Mouse (Mus musculus): Measurements from ENCODE around the gene C8g. TPM values are rescaled to one million over a fixed set of nuclear protein-coding genes. Genes with fewer than 3 reads are reported as not detected.

C8g gene
- polyA plus RNA-seq, 1 experiment from 2014 or later: 17.4 TPM

DNA sequence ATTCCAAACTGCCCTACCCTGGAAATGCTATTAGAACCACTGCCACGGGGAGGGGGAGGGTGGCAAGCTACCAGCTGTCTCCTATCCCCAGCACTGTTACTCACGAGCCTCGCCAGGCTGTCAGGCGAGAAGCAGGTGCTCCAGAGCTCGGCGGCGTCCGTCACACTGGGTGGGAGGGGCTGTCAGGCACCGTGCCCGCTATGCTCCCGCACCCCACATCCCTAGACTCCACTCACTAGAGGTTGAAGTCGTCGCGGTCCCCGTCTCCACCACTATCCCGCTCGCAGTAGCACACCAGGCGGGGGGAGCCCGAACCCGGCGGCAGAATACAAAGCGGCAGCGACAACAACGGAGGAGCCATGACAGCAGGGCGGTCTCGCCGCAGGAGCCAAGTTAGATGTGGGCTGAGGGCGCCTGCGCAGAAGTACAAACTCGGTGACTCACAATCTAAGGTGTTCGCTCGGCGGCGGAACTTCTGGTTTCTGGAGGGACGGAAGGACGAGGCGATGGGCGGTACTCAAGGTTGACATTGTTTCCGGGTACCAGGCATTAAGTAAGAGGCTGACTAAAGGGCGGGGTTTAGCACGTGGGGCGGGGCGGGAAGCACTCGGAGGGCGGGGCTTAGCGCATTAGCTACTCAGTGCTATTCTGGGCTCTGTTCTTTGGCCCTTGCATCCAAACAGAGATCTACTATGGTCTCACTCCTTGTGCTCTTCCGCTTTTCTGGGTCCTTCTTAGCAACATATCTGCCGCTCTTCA lies 40.8 kb downstream of the C8g start, which contains the start of gene Paxx:
Gene Paxx (minus strand): TSS at position 544 of the 759 bp plus-strand sequence.
- Histone ChIP-seq H3K4me1 (peaks cover 46% of the 10 kb centered on the region), H3K9ac (peak within 1 kb of the TSS; percentile 84), H3K36me3 (peaks cover 6% of the 10 kb centered on the region; the same call in 1 of the 2 replicates), H3K9me3 (replicated peaks) (no peaks in the 10 kb centered on the region), H3K27me3 (replicated peaks) (no peaks in the 10 kb centered on the region), H3K4me3 (peak within 1 kb of the TSS; percentile 79), H3K4me2 (peak within 1 kb of the TSS; percentile 96), H3K27ac (peak within 1 kb of the TSS; percentile 90)
- peak; percentile 87 for ATAC-seq
- under 1% methylated on average over 48 of the region's 48 CpGs for WGBS (ENCODE audit: insufficient replicate concordance)

DNA sequence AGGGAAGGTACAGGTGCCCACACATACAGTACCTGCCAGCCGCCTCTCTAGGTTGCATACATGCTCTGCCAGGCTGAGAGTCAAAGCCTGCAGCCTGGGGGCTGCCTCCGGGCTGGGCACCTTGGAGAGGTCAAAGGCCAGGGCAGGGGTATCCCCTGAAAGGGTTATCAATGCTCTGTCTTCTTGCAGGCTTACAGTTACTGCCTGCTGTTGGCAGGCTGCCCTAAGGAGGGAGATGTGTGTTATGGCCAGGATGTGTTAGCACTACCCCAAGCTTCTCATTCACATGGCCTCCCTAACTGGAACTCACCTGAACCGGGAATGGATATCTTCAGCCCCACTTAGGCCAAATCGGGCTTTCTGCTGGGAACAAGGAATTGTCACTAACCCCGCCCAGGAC lies 41.4 kb downstream of the C8g start:
- H3K4me3 ChIP-seq: peak overlapping the region; percentile 79
- H3K4me2 ChIP-seq: peak overlapping the region; percentile 96
- 28% methylated on average over 5 of the region's 5 CpGs for WGBS (ENCODE audit: insufficient replicate concordance)
- ATAC-seq: no peak
- peaks cover 6% of the 10 kb centered on the region; the same call in 1 of the 2 replicates for H3K36me3 ChIP-seq
- H3K27me3 ChIP-seq (replicated peaks): no peaks in the 10 kb centered on the region
- peaks cover 40% of the 10 kb centered on the region for H3K4me1 ChIP-seq
- H3K9ac ChIP-seq: peak overlapping the region; percentile 84
- no peaks in the 10 kb centered on the region for H3K9me3 ChIP-seq (replicated peaks)
- H3K27ac ChIP-seq: peak overlapping the region; percentile 90

DNA sequence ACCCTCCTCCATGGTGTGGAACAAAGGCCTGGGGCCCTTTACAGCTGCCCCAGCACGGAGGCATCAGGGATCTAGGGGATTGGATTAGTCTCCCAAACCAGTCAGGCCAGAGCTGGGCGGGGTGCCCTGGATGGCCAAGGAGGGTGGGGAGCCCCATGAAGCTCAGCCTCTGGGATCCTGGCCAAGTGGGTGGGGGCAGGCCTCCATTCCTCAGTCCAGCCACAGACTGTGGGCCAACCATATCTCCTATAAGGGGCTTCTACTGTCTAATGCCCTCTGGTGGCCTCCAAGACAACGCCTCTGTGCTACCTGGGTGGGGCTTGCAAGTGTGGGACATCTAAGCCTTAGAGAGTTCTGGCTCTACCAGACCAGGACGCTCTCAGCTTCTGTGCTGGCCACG lies 42.6 kb downstream of the C8g start:
- no peak overlapping the region for H3K9ac ChIP-seq
- ATAC-seq: no peak
- H3K4me2 ChIP-seq: no peak overlapping the region

DNA sequence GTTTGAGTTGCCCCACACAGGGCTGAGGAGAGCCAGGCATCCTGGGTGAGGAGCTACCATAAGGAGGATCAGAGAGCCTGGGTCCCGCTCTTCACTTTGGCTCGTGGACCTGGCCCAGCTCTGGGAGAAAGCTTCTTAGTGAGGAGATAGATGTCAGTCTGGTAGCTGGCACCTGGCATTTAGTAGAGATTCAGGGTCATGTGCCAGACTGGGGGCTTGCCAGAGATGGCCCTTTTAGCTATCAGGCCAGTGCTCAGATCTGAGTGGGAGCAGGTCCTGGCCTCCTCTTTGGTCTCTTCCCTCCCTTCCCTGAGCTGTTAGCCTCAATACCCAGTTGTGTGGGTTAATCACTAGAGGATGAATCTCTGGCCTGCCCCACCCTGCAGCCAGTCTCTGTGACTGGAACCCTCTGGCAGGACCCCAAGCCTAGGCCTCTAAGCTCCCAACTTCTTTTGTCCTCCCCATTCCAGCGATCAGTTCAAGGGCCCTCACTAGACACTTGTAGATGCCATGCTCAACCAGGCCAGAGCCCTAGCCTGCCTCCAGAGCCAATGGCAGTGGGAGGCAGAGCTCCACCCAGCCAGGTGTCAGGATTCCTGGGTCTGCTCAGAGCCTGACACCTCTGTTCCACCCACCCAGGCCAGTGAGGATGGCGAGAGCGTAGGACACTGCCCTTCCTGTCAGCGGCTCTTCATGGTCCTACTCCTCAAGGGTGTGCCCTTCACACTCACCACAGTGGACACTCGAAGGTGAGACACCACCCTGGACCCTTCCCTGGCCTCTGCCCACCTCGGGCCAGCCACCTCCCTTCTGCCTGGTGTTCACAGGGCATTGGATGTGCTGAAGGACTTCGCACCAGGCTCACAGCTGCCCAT lies 44.3 kb downstream of the C8g start:
- no peaks in the 10 kb centered on the region for H3K27me3 ChIP-seq (replicated peaks)
- no peak overlapping the region for H3K27ac ChIP-seq
- 77% methylated on average over 9 of the region's 9 CpGs for WGBS (ENCODE audit: insufficient replicate concordance)
- peaks cover 6% of the 10 kb centered on the region; the same call in 1 of the 2 replicates for H3K36me3 ChIP-seq
- H3K4me2 ChIP-seq: no peak overlapping the region
- no peak overlapping the region for H3K9ac ChIP-seq
- ATAC-seq: no peak
- H3K9me3 ChIP-seq (replicated peaks): no peaks in the 10 kb centered on the region
- peaks cover 39% of the 10 kb centered on the region for H3K4me1 ChIP-seq
- no peak overlapping the region for H3K4me3 ChIP-seq

More for the DNA sequence above, 42.6 kb downstream of the C8g start:
- H3K36me3 ChIP-seq: peaks cover 6% of the 10 kb centered on the region; the same call in 1 of the 2 replicates
- peaks cover 39% of the 10 kb centered on the region for H3K4me1 ChIP-seq
- 73% methylated on average over 5 of the region's 5 CpGs for WGBS (ENCODE audit: insufficient replicate concordance)
- H3K4me3 ChIP-seq: no peak overlapping the region
- H3K27me3 ChIP-seq (replicated peaks): no peaks in the 10 kb centered on the region
- no peaks in the 10 kb centered on the region for H3K9me3 ChIP-seq (replicated peaks)
- H3K27ac ChIP-seq: no peak overlapping the region

DNA sequence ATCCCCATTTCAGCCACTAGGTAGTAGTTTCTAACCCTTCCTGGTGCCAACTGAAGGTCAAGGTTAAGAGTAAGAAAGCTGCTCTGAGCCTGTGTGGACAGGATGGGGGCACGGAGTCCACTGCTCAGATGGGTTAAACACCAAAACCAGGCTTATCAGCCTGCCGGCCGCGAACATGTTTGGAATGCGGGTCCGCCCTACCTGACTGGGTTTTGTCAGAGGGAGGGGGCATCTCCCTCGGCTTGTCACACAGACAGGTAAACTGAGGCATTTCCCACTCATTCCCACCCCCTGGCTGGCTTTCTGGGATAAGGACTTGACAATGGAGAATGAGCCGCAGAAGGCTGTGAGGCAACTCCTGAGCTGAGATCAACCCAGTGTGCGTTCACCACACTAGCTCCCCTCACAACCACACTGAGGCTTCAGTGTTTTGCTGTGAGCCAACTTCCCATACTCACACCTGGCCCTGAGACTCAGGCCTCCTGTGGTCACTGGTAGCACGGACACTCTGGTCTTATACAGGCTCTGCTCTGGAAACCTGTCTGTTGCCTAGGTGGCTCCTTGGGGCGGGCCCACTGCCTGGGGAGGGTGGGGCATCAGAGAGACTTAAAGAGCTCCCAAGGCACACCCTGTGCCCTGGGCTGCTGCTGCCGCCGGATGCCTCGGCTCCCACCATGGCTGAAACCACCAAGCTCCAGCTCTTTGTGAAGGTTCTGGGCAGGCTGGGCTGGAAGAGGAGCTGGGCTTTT lies 45.1 kb downstream of the C8g start, which contains the start of gene Clic3:
Gene Clic3 (plus strand): TSS at position 634 of the 749 bp plus-strand sequence.
- H3K36me3 ChIP-seq: peaks cover 6% of the 10 kb centered on the region; the same call in 1 of the 2 replicates
- H3K27ac ChIP-seq: no peak within 1 kb of the TSS
- H3K4me3 ChIP-seq: no peak within 1 kb of the TSS
- H3K9ac ChIP-seq: no peak within 1 kb of the TSS
- H3K4me1 ChIP-seq: peaks cover 36% of the 10 kb centered on the region
- no peaks in the 10 kb centered on the region for H3K9me3 ChIP-seq (replicated peaks)
- H3K27me3 ChIP-seq (replicated peaks): no peaks in the 10 kb centered on the region
- no peak for ATAC-seq
- 50% methylated on average over 14 of the region's 14 CpGs for WGBS (ENCODE audit: insufficient replicate concordance)
- no peak within 1 kb of the TSS for H3K4me2 ChIP-seq

DNA sequence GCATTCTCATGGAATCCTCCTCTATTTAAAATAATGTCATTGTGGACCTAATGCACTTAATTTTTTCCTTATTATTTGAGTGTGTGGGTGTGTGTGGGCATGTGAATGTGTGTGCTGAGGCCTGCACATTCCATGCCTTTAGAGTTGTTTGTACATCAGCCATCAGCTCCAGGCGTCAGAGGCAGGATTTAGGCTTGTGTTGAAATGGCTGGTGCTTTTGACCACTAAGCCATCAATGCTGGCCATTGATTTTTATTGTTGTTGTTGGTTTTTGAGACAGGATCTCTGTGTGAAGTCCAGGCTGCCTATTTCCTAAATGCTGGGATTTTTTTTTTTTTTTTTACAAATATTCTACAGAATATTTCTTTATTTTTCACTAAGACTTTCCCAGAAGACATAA lies 48.6 kb downstream of the C8g start:
- no peak for ATAC-seq
- WGBS (ENCODE audit: insufficient replicate concordance): 44% methylated on average over 1 of the region's 1 CpGs

DNA sequence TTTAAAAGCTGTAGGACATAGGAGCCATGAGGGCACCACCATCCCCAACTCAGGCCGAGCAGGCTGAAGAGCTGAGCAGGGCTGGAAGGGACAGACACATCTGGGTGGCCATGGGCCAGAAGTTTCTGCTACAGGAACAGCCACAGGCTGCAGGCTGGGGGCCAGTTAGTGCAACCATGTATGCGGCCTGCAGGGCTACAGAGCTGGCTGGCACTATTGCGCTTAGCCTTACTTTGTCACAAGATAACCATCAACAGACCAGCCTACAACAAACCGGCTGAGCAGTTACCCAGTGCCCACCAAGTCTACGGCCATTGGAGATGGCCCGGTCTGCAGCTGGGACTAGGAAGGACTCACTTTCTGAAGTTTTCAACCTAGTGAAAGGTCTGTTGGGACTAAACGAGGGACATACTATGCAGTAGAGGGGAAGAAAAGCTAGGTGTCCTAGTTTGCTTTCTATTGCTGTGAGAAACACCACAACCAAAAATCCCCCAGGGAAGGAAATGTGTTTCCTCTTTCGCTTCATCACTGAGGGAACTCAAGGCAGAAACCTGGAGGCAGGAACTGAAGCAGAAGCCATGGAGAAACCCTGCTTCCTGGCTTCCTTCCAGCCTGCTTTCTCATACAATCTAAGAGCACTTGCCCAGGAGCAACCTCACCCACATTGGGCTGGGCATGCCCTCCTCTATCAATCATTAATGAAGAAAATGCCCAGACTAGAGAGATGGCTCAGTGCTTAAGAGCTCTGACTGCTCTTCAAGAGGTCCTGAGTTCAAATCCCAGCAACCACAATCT lies 50.5 kb downstream of the C8g start:
- H3K4me2 ChIP-seq: no peak overlapping the region
- WGBS (ENCODE audit: insufficient replicate concordance): 61% methylated on average over 8 of the region's 8 CpGs
- no peak overlapping the region for H3K4me3 ChIP-seq
- no peaks in the 10 kb centered on the region for H3K27me3 ChIP-seq (replicated peaks)
- no peak for ATAC-seq
- H3K9me3 ChIP-seq (replicated peaks): no peaks in the 10 kb centered on the region
- 0 out of 2 replicates have a peak, but pooled peaks cover under 1% of the 10 kb centered on the region for H3K4me1 ChIP-seq
- no peak overlapping the region for H3K27ac ChIP-seq
- H3K36me3 ChIP-seq: no peaks in the 10 kb centered on the region
- no peak overlapping the region for H3K9ac ChIP-seq

More for the DNA sequence above, 48.6 kb downstream of the C8g start:
- Histone ChIP-seq H3K4me3 (no peak overlapping the region), H3K4me1 (peaks cover 13% of the 10 kb centered on the region), H3K36me3 (no peaks in the 10 kb centered on the region), H3K9me3 (replicated peaks) (no peaks in the 10 kb centered on the region), H3K4me2 (no peak overlapping the region), H3K27ac (no peak overlapping the region), H3K9ac (no peak overlapping the region), H3K27me3 (replicated peaks) (no peaks in the 10 kb centered on the region)

Other genes with a start within 250 kb of the C8g start
- 16.2 and 17.3 TPM in 2 replicates for gene Tmem203, start 246.3 kb downstream of the C8g start, polyA plus RNA-seq (2016; fragmentation: Nextera tagmentation; extraction: Ambion mirVana)
- gene Tprn, start 239.1 kb downstream of the C8g start, polyA plus RNA-seq (2016; fragmentation: Nextera tagmentation; extraction: Ambion mirVana): 7.9 and 9.0 TPM in 2 replicates
- 164 and 179 TPM in 2 replicates for gene Ssna1, start 229.3 kb downstream of the C8g start, polyA plus RNA-seq (2016; fragmentation: Nextera tagmentation; extraction: Ambion mirVana)
- gene Anapc2, start 229.2 kb downstream of the C8g start, polyA plus RNA-seq (2016; fragmentation: Nextera tagmentation; extraction: Ambion mirVana): 63.6 and 65.3 TPM in 2 replicates
- not detected in 2 replicates for gene Tmem210, start 213.6 kb downstream of the C8g start, polyA plus RNA-seq (2016; fragmentation: Nextera tagmentation; extraction: Ambion mirVana)
- not detected in 2 replicates for gene Lrrc26, start 211.8 kb downstream of the C8g start, polyA plus RNA-seq (2016; fragmentation: Nextera tagmentation; extraction: Ambion mirVana)
- 0.24 and 0.41 TPM in 2 replicates for gene Grin1, start 182.5 kb downstream of the C8g start, polyA plus RNA-seq (2016; fragmentation: Nextera tagmentation; extraction: Ambion mirVana)
- 29.4 and 30.5 TPM in 2 replicates for gene Man1b1, start 169.4 kb downstream of the C8g start, polyA plus RNA-seq (2016; fragmentation: Nextera tagmentation; extraction: Ambion mirVana)
- gene Dpp7, start 145.4 kb downstream of the C8g start, polyA plus RNA-seq (2016; fragmentation: Nextera tagmentation; extraction: Ambion mirVana): 11.2 TPM in 2 replicates
- 13.5 and 14.0 TPM in 2 replicates for gene Uap1l1, start 136.0 kb downstream of the C8g start, polyA plus RNA-seq (2016; fragmentation: Nextera tagmentation; extraction: Ambion mirVana)
- 34.6 and 38.0 TPM in 2 replicates for gene Sapcd2, start 129.4 kb downstream of the C8g start, polyA plus RNA-seq (2016; fragmentation: Nextera tagmentation; extraction: Ambion mirVana)
- 0.13 and 0.19 TPM in 2 replicates for gene Entpd2, start 105.8 kb downstream of the C8g start, polyA plus RNA-seq (2016; fragmentation: Nextera tagmentation; extraction: Ambion mirVana)
- 5.3 and 5.6 TPM in 2 replicates for gene Npdc1, start 102.4 kb downstream of the C8g start, polyA plus RNA-seq (2016; fragmentation: Nextera tagmentation; extraction: Ambion mirVana)
- 0.31 and 0.54 TPM in 2 replicates for gene Fut7, start 78.5 kb downstream of the C8g start, polyA plus RNA-seq (2016; fragmentation: Nextera tagmentation; extraction: Ambion mirVana)
- gene Abca2, start 73.0 kb downstream of the C8g start, polyA plus RNA-seq (2016; fragmentation: Nextera tagmentation; extraction: Ambion mirVana): 2.8 and 3.1 TPM in 2 replicates
- 0.45 and 0.68 TPM in 2 replicates for gene Clic3, start 44.9 kb downstream of the C8g start, polyA plus RNA-seq (2016; fragmentation: Nextera tagmentation; extraction: Ambion mirVana)
- 9.1 and 11.4 TPM in 2 replicates for gene Paxx, start 40.6 kb downstream of the C8g start, polyA plus RNA-seq (2016; fragmentation: Nextera tagmentation; extraction: Ambion mirVana)
- 0.20 and 0.22 TPM in 2 replicates for gene Ptgds, start 31.7 kb downstream of the C8g start, polyA plus RNA-seq (2016; fragmentation: Nextera tagmentation; extraction: Ambion mirVana)
- gene Lcn12, start 7.8 kb downstream of the C8g start, polyA plus RNA-seq (2016; fragmentation: Nextera tagmentation; extraction: Ambion mirVana): not detected in 2 replicates
- gene Fbxw5, start 969 bp downstream of the C8g start, polyA plus RNA-seq (2016; fragmentation: Nextera tagmentation; extraction: Ambion mirVana): 39.9 and 42.7 TPM in 2 replicates
- gene Traf2, start 45.2 kb upstream of the C8g start, polyA plus RNA-seq (2016; fragmentation: Nextera tagmentation; extraction: Ambion mirVana): 22.4 and 24.4 TPM in 2 replicates
- gene Edf1, start 56.1 kb upstream of the C8g start, polyA plus RNA-seq (2016; fragmentation: Nextera tagmentation; extraction: Ambion mirVana): 293 and 311 TPM in 2 replicates
- 0.38 and 0.45 TPM in 2 replicates for gene Mamdc4, start 73.1 kb upstream of the C8g start, polyA plus RNA-seq (2016; fragmentation: Nextera tagmentation; extraction: Ambion mirVana)
- gene Phpt1, start 73.5 kb upstream of the C8g start, polyA plus RNA-seq (2016; fragmentation: Nextera tagmentation; extraction: Ambion mirVana): 67.8 and 69.2 TPM in 2 replicates
- not detected in 2 replicates for gene Ajm1, start 80.0 kb upstream of the C8g start, polyA plus RNA-seq (2016; fragmentation: Nextera tagmentation; extraction: Ambion mirVana)
- gene Rabl6, start 106.8 kb upstream of the C8g start, polyA plus RNA-seq (2016; fragmentation: Nextera tagmentation; extraction: Ambion mirVana): 41.8 and 42.9 TPM in 2 replicates
- gene Ccdc183, start 116.0 kb upstream of the C8g start, polyA plus RNA-seq (2016; fragmentation: Nextera tagmentation; extraction: Ambion mirVana): 0.14 and 0.28 TPM in 2 replicates
- gene Tmem141, start 120.3 kb upstream of the C8g start, polyA plus RNA-seq (2016; fragmentation: Nextera tagmentation; extraction: Ambion mirVana): 7.1 and 8.0 TPM in 2 replicates
- 30.8 and 35.6 TPM in 2 replicates for gene Fcna, start 126.3 kb upstream of the C8g start, polyA plus RNA-seq (2016; fragmentation: Nextera tagmentation; extraction: Ambion mirVana)
- gene Lcn8, start 151.4 kb upstream of the C8g start, polyA plus RNA-seq (2016; fragmentation: Nextera tagmentation; extraction: Ambion mirVana): not detected in 2 replicates
- not detected in 2 replicates for gene Lcn5, start 156.2 kb upstream of the C8g start, polyA plus RNA-seq (2016; fragmentation: Nextera tagmentation; extraction: Ambion mirVana)
- not detected in 2 replicates for gene Lcn6, start 175.1 kb upstream of the C8g start, polyA plus RNA-seq (2016; fragmentation: Nextera tagmentation; extraction: Ambion mirVana)
- gene Lcn10, start 181.0 kb upstream of the C8g start, polyA plus RNA-seq (2016; fragmentation: Nextera tagmentation; extraction: Ambion mirVana): not detected in 2 replicates
- gene Obp2a, start 198.3 kb upstream of the C8g start, polyA plus RNA-seq (2016; fragmentation: Nextera tagmentation; extraction: Ambion mirVana): not detected in 2 replicates
- 21.7 and 21.8 TPM in 2 replicates for gene Bmyc, start 205.0 kb upstream of the C8g start, polyA plus RNA-seq (2016; fragmentation: Nextera tagmentation; extraction: Ambion mirVana)
- not detected in 2 replicates for gene Obp2b, start 235.3 kb upstream of the C8g start, polyA plus RNA-seq (2016; fragmentation: Nextera tagmentation; extraction: Ambion mirVana)

All from liver, embryonic 12.5 days (tissue).